Mouse (Mus musculus) heart, postnatal 0 days (tissue): ENCODE results near the gene Chek2. TPM values are rescaled to one million over a fixed set of nuclear protein-coding genes. Genes with fewer than 3 reads are reported as not detected.
A peak's percentile ranks its signal among the peaks of the same experiment; 100 is the strongest.

Experiments
- ATAC-seq: fragments of 200-750 bp; cut with Nextera tagmentation; 2 replicates; pipeline ENCODE4 v1.8.0; 2017; ENCODE audit warnings: low read depth, moderate number of reproducible peaks, moderate library complexity; ENCODE audit not compliant: insufficient read depth
- DNase-seq: peaks from one replicate; pipeline ENCODE4 v3.0.0-alpha.2; 2016; ENCODE audit warnings: low spot score
- H3K27ac ChIP-seq: fragments of 300-500 bp; sonication (generic); 2 replicates; pipeline ENCODE4 v1.5.1; 2014; ENCODE audit warnings: low read depth, mild to moderate bottlenecking
- H3K27me3 ChIP-seq: fragments of 300-500 bp; sonication (generic); 2 replicates; pipeline ENCODE4 v1.6.1; 2014; ENCODE audit warnings: low read length, mixed read lengths; ENCODE audit not compliant: control insufficient read depth, insufficient read depth
- H3K36me3 ChIP-seq: fragments of 300-500 bp; sonication (generic); replicated peaks from 2 replicates; pipeline ENCODE4 v1.6.1; 2014; ENCODE audit warnings: low read length, mixed read lengths; ENCODE audit not compliant: control insufficient read depth, insufficient read depth
- H3K4me1 ChIP-seq: fragments of 300-500 bp; sonication (generic); 2 replicates; pipeline ENCODE4 v1.6.1; 2014; ENCODE audit warnings: antibody characterized with exemption; ENCODE audit not compliant: control insufficient read depth, insufficient read depth
- H3K4me2 ChIP-seq: fragments of 300-500 bp; sonication (generic); 2 replicates; pipeline ENCODE4 v1.6.1; 2014; ENCODE audit warnings: low read depth, mild to moderate bottlenecking, low read length, moderate library complexity
- H3K4me3 ChIP-seq: fragments of 300-500 bp; sonication (generic); 2 replicates; pipeline ENCODE4 v1.5.1; 2014; ENCODE audit warnings: low read depth, low read length
- H3K9ac ChIP-seq: fragments of 300-500 bp; sonication (generic); replicated peaks from 2 replicates; pipeline ENCODE4 v1.6.1; 2014; ENCODE audit warnings: low read depth, low read length, mixed read lengths
- H3K9me3 ChIP-seq: fragments of 300-500 bp; sonication (generic); replicated peaks from 2 replicates; pipeline ENCODE4 v1.6.1; 2016; ENCODE audit warnings: low read length; ENCODE audit not compliant: control insufficient read depth
- CTCF ChIP-seq: IDR thresholded peaks from 2 replicates; pipeline ENCODE4 v1.5.1; 2016; ENCODE audit warnings: antibody characterized with exemption, control low read depth, low read depth
- EP300 ChIP-seq: IDR thresholded peaks from 2 replicates; pipeline ENCODE4 v1.6.1; 2016; ENCODE audit warnings: antibody characterized with exemption, low read depth
- WGBS: fragments of 180-500 bp; shearing (Covaris S2); extraction: QIAGEN DNeasy Blood & Tissue Kit; methylation state at CpG from one replicate; pipeline ENCODE4 v1.1.7; 2014; 5-methylcytosine and 5-hydroxymethylcytosine counted together
- polyA plus RNA-seq: library from polyadenylated mRNA; unstranded; fragments of >200 nt; fragmentation: Nextera tagmentation; extraction: Ambion mirVana; gene quantifications from 2 replicates; pipeline ENCODE4 v1.2.1, GENCODE M21; 2015
- total RNA-seq: library from RNA; depleted of rRNA; stranded (reverse); fragments of >200 nt; gene quantifications from 2 replicates; pipeline ENCODE4 v1.2.3, GENCODE M21; 2014; ENCODE audit warnings: low replicate concordance; rRNA removed

Chek2 gene
- total RNA-seq (2.5 and 4.8 TPM in 2 replicates), polyA plus RNA-seq (6.1 and 6.4 TPM in 2 replicates)

DNA sequence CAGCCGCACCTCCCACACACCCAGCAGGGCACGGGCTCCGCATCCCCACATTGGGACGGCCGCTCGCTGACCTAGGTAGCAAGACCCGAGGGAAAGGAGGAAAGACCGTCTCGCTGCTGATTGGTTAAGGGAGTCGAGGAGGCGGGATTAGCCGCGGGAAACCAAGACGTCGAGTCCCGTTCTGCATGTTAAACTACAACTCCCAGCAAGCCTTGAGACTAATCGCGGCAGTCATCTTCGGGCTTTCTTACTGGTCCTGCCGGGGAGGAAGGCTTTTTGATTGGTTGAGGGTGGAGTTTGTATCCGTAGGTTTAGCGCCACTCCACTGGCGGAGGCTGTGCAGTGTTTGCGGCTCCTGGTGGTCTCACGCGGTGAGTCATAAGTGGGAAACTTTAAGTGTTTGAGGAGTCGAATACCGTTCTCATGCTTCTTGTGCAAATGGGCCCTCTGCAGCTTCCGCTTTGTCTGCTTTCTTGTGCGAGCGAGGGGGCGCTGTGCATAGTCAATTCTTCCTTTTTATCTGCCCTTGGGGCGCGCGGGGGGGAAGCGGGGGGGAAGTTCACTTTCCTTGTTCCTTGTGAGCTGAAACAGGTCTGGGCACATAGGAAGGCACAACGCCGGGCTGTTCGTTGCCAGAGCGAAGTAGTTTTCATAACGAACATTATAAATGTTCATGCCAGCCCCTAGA lies at the start of gene Chek2, which contains the start of gene Hscb:
Gene Chek2 (plus strand): TSS at position 302 of the 688 bp plus-strand sequence.
Gene Hscb (minus strand): TSS at position 100 of the 688 bp plus-strand sequence.
- peak within 1 kb of the TSS; percentile 86 for H3K4me2 ChIP-seq
- TF ChIP-seq CTCF (peak; percentile 33), EP300 (peak; percentile 44; the same call in 1 of the 2 replicates)
- WGBS = under 1% methylated on average over 41 of the region's 41 CpGs

GRCm38 (mm10) chr5:110794363-110794762 lies 45.4 kb upstream of the Chek2 start:
- 89% methylated on average over 7 of the region's 7 CpGs for WGBS
- no peak overlapping the region for H3K9ac ChIP-seq
- ATAC-seq = no peak
- no peak overlapping the region for H3K27ac ChIP-seq
- no peak for TF ChIP-seq EP300
- TF ChIP-seq CTCF = no peak
- H3K4me3 ChIP-seq = no peak overlapping the region
- H3K36me3 ChIP-seq = peaks cover 93% of the 10 kb centered on the region
- DNase-seq = no peak
- no peaks in the 10 kb centered on the region for H3K9me3 ChIP-seq
- peaks cover 12% of the 10 kb centered on the region for H3K4me1 ChIP-seq
- H3K4me2 ChIP-seq = no peak overlapping the region
- no peaks in the 10 kb centered on the region for H3K27me3 ChIP-seq

More for the DNA sequence above, at the start of gene Chek2, which contains the start of gene Hscb:
- H3K9ac ChIP-seq = peak within 1 kb of the TSS; percentile 76
- no peaks in the 10 kb centered on the region for H3K9me3 ChIP-seq
- peak within 1 kb of the TSS; percentile 75 for H3K27ac ChIP-seq
- no peaks in the 10 kb centered on the region for H3K27me3 ChIP-seq
- peak; percentile 96 for ATAC-seq
- DNase-seq = peak; percentile 99
- peaks cover 7% of the 10 kb centered on the region; the same call in 1 of the 2 replicates for H3K36me3 ChIP-seq
- H3K4me3 ChIP-seq = peak within 1 kb of the TSS; percentile 85
- 0 out of 2 replicates have a peak, but pooled peaks cover 6% of the 10 kb centered on the region for H3K4me1 ChIP-seq

GRCm38 (mm10) chr5:110797696-110798095 lies 42.1 kb upstream of the Chek2 start:
- Histone ChIP-seq H3K27ac (no peak overlapping the region; the same call in 1 of the 2 replicates), H3K9ac (no peak overlapping the region), H3K27me3 (no peaks in the 10 kb centered on the region), H3K4me2 (no peak overlapping the region), H3K4me1 (peaks cover 26% of the 10 kb centered on the region), H3K9me3 (no peaks in the 10 kb centered on the region), H3K4me3 (no peak overlapping the region), H3K36me3 (peaks cover 73% of the 10 kb centered on the region)
- 31% methylated on average over 4 of the region's 4 CpGs for WGBS
- no peak for DNase-seq
- ATAC-seq = peak; percentile 77
- no peak for TF ChIP-seq EP300
- no peak for TF ChIP-seq CTCF

DNA sequence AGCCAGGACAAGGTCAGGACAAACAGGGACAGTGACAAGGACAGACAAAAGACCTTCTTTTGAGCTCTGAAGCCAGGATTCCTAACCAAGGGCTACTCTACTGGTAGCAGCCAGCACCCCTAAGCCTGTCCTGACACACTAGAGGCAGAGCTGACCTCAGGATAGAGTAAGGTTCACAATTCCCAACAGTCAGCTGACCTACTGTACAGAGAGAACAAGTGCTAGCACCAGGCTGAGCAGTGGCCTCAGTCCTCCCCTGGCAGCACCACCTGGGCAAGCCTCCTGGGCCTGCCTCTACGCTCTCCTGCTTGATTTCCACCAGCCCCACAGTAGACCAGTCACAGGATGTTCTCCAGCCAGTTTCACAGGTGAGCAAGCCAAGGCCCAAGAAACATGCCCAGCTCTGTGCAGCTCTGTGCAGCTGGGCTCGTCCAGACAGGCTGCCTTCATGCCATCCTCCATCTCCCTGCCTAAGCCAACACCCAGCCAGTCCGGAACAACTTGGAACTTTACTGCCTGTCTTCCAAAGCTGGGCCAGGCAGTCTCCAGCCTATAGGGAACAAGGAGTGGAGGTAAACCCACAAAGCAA lies 38.6 kb upstream of the Chek2 start:
- Histone ChIP-seq H3K4me1 (peaks cover 26% of the 10 kb centered on the region), H3K9ac (peak overlapping the region; percentile 28; the same call in 1 of the 2 replicates), H3K27me3 (no peaks in the 10 kb centered on the region), H3K9me3 (no peaks in the 10 kb centered on the region), H3K27ac (no peak overlapping the region), H3K36me3 (peaks cover 39% of the 10 kb centered on the region), H3K4me3 (no peak overlapping the region), H3K4me2 (no peak overlapping the region)
- 76% methylated on average over 3 of the region's 3 CpGs for WGBS
- DNase-seq = no peak
- no peak for TF ChIP-seq CTCF
- TF ChIP-seq EP300 = no peak
- ATAC-seq = no peak; the same call in 1 of the 2 replicates

GRCm38 (mm10) chr5:110802186-110802585 lies 37.6 kb upstream of the Chek2 start:
- Histone ChIP-seq H3K27me3 (no peaks in the 10 kb centered on the region), H3K36me3 (peaks cover 29% of the 10 kb centered on the region), H3K9me3 (no peaks in the 10 kb centered on the region), H3K27ac (no peak overlapping the region), H3K9ac (no peak overlapping the region), H3K4me2 (no peak overlapping the region), H3K4me3 (no peak overlapping the region), H3K4me1 (peaks cover 32% of the 10 kb centered on the region)
- no peak for DNase-seq
- WGBS = 51% methylated on average over 4 of the region's 4 CpGs
- ATAC-seq = no peak
- no peak for TF ChIP-seq EP300
- TF ChIP-seq CTCF = no peak
